Mouse (Mus musculus): ENCODE results near the gene Ctsll3.

Ctsll3 gene

GRCm38 (mm10) chr13:60802749-60803148, at the start of gene Ctsll3:
TSS of gene Ctsll3 (minus strand) at chr13:60802849.
- DNase-seq (ENCODE audit: low spot score), result no peak

- no peak for DNase-seq (ENCODE audit: low spot score)
These were observed 45.8 kb upstream of the Ctsll3 start for GRCm38 (mm10) chr13:60848241-60849120.

DNA sequence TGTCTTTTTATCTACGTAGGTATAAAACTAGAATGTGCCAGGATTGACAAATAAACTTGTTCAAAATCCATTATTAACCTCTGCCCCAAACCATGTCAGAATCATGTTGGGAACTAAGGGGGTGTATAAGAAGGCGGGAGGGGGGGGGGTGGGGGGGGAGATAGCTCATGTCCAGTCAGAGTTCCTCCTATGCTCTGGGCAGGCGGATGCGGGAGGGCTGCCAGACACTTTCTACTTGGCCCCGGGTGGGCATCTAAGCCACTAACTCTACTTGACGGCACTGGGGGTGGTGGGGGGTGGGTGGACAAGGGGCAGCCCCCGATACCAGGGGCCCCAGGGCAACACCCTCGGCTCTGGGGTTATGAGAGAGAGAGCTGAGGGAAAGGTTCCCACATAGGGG, 40.5 kb upstream of the Ctsll3 start:
- no peak for DNase-seq (ENCODE audit: low spot score)

DNA sequence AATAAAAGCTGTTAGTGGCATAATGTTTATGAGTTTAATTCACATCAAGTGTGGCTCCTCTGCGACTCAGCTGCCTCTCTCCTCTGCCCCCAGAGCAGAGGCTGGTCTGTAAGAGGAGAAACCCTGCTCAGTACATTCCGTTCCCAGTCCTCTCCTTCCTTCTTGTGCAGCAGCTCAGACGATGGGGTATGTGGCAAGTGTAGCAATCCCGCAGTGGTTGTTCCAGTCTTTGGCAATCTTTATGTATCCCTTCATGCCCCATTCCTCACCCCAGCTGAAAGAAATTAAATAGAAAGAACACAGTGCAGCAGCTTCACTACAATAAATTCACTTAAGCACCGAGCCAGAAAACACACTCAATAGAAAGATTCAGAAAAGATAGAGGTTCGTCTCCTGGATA, 40.1 kb upstream of the Ctsll3 start:
- no peak for DNase-seq (ENCODE audit: low spot score)

- no peak for DNase-seq (ENCODE audit: low spot score)
These were observed 36.8 kb upstream of the Ctsll3 start for GRCm38 (mm10) chr13:60839353-60839902.

- DNase-seq (ENCODE audit: low spot score), result no peak
These were observed 23.4 kb upstream of the Ctsll3 start for GRCm38 (mm10) chr13:60826052-60826451.

DNA sequence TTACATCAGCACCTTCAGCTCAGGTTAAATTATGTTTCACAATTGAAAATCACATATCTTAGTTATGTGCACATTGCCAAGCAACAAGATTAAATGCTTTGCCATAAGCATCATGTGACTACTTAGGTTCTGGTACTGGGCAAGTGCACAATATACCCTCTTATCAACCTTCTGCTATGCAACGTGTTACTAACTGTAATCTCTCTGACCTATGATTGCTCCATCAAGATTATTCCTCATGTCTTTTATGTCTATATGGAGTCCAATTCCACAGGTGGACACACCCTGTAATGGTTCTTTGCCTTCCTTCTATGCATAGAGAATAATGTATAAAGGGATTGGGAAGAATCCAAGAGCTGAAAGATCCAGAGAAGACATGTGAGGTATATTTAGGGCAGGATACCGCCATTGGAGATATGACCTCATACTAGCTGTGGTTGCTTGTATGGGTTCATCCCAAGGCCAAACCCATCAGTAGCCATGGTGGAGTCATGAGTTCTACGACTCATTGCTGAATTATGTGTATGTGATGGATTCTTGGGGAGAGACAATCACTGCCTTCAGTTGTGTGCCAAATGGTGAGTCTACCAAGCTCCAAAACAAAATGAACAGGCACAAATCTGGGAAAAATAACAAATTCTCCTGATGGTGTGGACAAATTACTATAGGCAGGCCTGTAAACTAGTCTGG, 18.0 kb upstream of the Ctsll3 start:
- DNase-seq (ENCODE audit: low spot score), result no peak

DNA sequence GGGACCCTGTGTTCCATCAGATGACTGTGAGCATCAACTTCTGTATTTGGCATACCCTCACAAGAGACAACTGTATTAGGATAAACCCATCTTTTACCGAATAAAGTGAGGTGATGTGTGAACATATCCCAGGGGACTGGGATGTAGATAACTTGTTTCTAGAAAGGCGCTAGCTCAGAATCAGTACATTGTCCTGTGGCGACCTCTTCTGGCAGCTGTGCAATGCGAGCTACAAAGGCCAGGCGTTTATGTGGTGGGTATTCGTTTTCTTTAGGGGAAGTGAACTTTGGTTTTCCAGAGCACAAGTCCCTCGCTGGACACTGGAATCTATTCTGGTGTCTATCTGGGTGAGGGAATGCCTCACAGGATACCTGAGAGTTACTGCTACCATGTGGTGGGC, 16.8 kb upstream of the Ctsll3 start:
- peak; percentile 15 for DNase-seq (ENCODE audit: low spot score)

GRCm38 (mm10) chr13:60813722-60814121, 11.1 kb upstream of the Ctsll3 start:
- no peak for DNase-seq (ENCODE audit: low spot score)

DNA sequence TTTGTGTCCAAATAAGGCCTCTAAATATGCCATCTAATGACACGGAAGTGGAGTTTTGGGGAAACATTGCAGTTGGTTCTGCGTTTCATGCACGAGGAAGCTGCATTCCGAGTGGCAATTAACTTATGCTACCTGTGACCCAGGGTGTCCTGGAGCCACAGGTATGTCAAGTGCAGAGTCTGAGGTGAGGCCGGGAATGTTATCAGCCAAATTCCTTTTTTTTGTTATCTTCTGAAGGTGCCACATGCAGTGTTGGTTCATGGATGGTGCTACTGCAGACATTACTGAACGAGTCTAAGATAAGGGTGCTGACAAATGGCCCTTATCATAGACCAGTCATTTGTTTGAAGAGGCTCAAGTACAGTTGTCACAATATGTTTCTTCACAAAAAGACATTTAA, 10.1 kb upstream of the Ctsll3 start:
- DNase-seq (ENCODE audit: low spot score), result no peak

GRCm38 (mm10) chr13:60809690-60810089, 7.0 kb upstream of the Ctsll3 start:
- DNase-seq (ENCODE audit: low spot score), result no peak

GRCm38 (mm10) chr13:60789466-60789865, 13.2 kb downstream of the Ctsll3 start:
- DNase-seq (ENCODE audit: low spot score), result no peak

- no peak for DNase-seq (ENCODE audit: low spot score)
These were observed 16.4 kb downstream of the Ctsll3 start, which contains the start of gene BC051665 for GRCm38 (mm10) chr13:60786264-60786663. TSS of gene BC051665 (minus strand) at chr13:60786364.

GRCm38 (mm10) chr13:60783301-60783700, 19.3 kb downstream of the Ctsll3 start:
- no peak for DNase-seq (ENCODE audit: low spot score)

- DNase-seq (ENCODE audit: low spot score), result no peak
These were observed 22.1 kb downstream of the Ctsll3 start for GRCm38 (mm10) chr13:60780534-60780933.

- DNase-seq (ENCODE audit: low spot score), result no peak
These were observed 41.5 kb downstream of the Ctsll3 start for GRCm38 (mm10) chr13:60761161-60761560.

- no peak for DNase-seq (ENCODE audit: low spot score)
These were observed 42.3 kb downstream of the Ctsll3 start for GRCm38 (mm10) chr13:60760392-60760791.

DNA sequence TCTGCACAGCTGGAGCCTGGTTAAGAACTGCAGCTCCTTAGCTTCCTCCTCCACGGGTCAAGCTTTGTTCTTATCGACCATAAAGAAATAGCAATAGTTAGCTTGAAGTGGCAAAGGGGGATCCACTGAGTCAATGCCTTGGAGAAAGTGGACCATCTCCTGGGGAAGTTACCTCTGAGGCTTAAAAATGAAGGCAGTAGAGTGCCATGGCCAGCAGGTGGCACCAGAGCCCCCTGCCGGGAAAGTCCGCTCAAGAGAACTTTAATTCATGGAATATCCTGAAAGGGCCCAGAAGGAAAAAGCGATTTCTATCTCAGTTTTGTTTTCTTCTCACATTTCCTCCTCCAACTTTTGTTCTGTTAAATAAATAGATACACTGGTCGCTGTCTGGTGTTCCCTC, 43.5 kb downstream of the Ctsll3 start:
- peak; percentile 38 for DNase-seq (ENCODE audit: low spot score)

- DNase-seq (ENCODE audit: low spot score), result no peak
These were observed 45.4 kb downstream of the Ctsll3 start for GRCm38 (mm10) chr13:60757292-60757691.

DNA sequence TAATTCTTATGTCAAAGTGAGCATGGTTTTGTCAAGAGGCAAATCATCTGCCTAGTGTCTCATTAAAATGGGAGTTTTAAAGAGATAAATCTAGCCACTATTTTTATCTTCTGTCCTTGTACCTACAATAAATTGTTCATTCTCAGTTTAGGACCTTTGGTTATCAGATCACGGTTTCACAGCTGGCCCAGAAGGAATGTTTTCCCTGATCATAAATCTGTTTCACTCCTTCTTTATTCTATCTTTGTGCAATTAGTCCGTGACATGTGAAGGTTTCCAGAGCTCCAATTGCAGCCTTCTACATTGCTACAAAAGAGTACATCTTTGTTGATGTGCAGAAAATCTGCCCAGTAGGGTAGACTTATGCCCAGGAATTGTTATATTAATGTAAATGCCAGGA, 47.4 kb downstream of the Ctsll3 start:
- DNase-seq (ENCODE audit: low spot score), result no peak

GRCm38 (mm10) chr13:60753216-60753615, 49.4 kb downstream of the Ctsll3 start:
- no peak for DNase-seq (ENCODE audit: low spot score)

DNA sequence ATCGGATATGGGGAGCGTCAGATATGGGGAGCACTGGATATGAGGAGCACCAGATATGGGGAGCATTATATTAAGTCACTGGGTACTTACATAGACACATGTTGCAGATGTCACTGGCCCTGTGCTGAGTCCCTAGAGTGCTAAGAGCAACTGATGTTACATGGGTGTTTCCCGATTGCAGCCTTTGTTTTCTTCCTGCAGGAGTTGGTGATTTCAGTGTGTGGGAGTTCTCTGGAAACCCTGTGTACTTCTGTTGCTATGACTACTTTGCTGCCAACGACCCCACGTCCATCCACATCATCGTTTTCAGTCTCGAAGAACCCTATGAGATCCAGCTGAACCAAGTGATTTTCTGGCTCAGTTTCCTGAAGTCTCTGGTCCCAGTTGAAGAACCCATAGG, 51.7 kb downstream of the Ctsll3 start:
- no peak for DNase-seq (ENCODE audit: low spot score)

DNA sequence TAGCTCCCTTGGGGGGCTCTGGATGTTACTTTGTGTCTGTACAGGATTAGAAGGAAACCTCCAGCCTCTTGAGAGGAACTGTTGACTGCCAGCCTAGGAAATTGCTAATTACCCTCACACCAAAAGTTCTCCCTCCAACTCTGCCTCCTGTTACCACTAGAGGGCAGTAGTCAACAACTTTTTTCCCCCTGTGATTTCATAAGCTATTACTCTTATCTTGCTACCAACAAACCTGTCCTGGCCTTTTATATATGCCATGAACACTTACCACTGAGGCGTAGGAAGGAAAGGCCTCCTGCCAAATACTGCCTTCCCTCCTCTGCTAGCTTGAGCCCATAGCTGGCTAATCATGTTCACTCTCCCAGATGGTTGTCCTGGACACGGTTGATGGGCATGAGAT, 54.1 kb downstream of the Ctsll3 start:
- no peak for DNase-seq (ENCODE audit: low spot score)

All from urinary bladder, postnatal 25 days (tissue).